Mouse (Mus musculus): Measurements from ENCODE around the gene Slc26a10.
"Not testable (repeated sequence)": the region's sequence is repeated elsewhere in the genome, so short reads cannot be mapped to it uniquely, and the experiment has no call there.

Slc26a10 gene

DNA sequence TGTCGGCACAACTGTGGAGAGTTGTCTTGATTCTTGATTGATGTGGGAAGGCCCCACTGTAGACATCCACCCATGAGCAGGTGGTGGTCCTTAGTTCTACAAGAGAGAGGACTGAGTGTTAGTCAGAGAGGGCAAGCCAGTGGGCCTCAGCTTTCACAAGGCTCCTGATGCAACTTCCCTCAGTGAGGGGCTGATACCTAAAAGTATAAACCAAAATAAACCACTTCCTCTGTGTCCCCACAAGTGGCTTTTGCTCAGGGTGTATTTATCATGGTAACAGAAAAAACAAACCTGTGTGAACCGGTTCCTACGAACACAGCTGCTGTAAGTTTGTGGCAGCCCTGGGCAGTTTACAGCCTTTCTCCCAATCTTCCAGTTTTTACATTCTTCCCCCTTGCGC, 43.9 kb downstream of the Slc26a10 start:
- Histone ChIP-seq H3K27me3 (ENCODE audit: insufficient read depth, low read length) (no peaks in the 10 kb centered on the region), H3K9me3 (ENCODE audit: low read length) (peaks cover 4% of the 10 kb centered on the region; the same call in 1 of the 2 replicates), H3K4me3 (replicated peaks; ENCODE audit: low read length) (no peak overlapping the region), H3K4me1 (replicated peaks; ENCODE audit: low read depth, low read length) (peaks cover 48% of the 10 kb centered on the region), H3K36me3 (ENCODE audit: insufficient read depth, low read length) (no peaks in the 10 kb centered on the region)
- no peak for TF ChIP-seq POU5F1 (IDR thresholded peaks at IDR 0.05; ENCODE audit: borderline replicate concordance, low read length)
- TF ChIP-seq CTCF (conservative IDR thresholded peaks at IDR 0.05; ENCODE audit: low read length): no peak
- no peak for TF ChIP-seq NANOG (IDR thresholded peaks at IDR 0.05; ENCODE audit: borderline replicate concordance, low read length)

- TF ChIP-seq CTCF (conservative IDR thresholded peaks at IDR 0.05; ENCODE audit: low read length) (no peak), NANOG (IDR thresholded peaks at IDR 0.05; ENCODE audit: borderline replicate concordance, low read length) (no peak), POU5F1 (IDR thresholded peaks at IDR 0.05; ENCODE audit: borderline replicate concordance, low read length) (no peak)
- H3K27me3 ChIP-seq (ENCODE audit: insufficient read depth, low read length): no peaks in the 10 kb centered on the region
- peaks cover 4% of the 10 kb centered on the region; the same call in 1 of the 2 replicates for H3K9me3 ChIP-seq (ENCODE audit: low read length)
- no peak overlapping the region for H3K4me3 ChIP-seq (replicated peaks; ENCODE audit: low read length)
- H3K4me1 ChIP-seq (replicated peaks; ENCODE audit: low read depth, low read length): peaks cover 48% of the 10 kb centered on the region
- no peaks in the 10 kb centered on the region for H3K36me3 ChIP-seq (ENCODE audit: insufficient read depth, low read length)
These were observed 45.2 kb downstream of the Slc26a10 start for GRCm38 (mm10) chr10:127135118-127135836.

- not testable (repeated sequence) for H3K9me3 ChIP-seq (ENCODE audit: low read length); H3K4me3 ChIP-seq (replicated peaks; ENCODE audit: low read length); H3K27me3 ChIP-seq (ENCODE audit: insufficient read depth, low read length); H3K36me3 ChIP-seq (ENCODE audit: insufficient read depth, low read length)
- peaks cover 49% of the 10 kb centered on the region for H3K4me1 ChIP-seq (replicated peaks; ENCODE audit: low read depth, low read length)
- 0 out of 2 replicates have a peak, but pooled peaks have one; percentile 10 for TF ChIP-seq CTCF (conservative IDR thresholded peaks at IDR 0.05; ENCODE audit: low read length)
These were observed 45.9 kb downstream of the Slc26a10 start for GRCm38 (mm10) chr10:127134394-127135035.

GRCm38 (mm10) chr10:127132469-127132868, 48.0 kb downstream of the Slc26a10 start:
- Histone ChIP-seq H3K4me3 (replicated peaks; ENCODE audit: low read length) (no peak overlapping the region), H3K27me3 (ENCODE audit: insufficient read depth, low read length) (no peaks in the 10 kb centered on the region), H3K36me3 (ENCODE audit: insufficient read depth, low read length) (no peaks in the 10 kb centered on the region), H3K4me1 (replicated peaks; ENCODE audit: low read depth, low read length) (peaks cover 63% of the 10 kb centered on the region), H3K9me3 (ENCODE audit: low read length) (no peaks in the 10 kb centered on the region)
- TF ChIP-seq CTCF (conservative IDR thresholded peaks at IDR 0.05; ENCODE audit: low read length): no peak
- no peak for TF ChIP-seq POU5F1 (IDR thresholded peaks at IDR 0.05; ENCODE audit: borderline replicate concordance, low read length)
- TF ChIP-seq NANOG (IDR thresholded peaks at IDR 0.05; ENCODE audit: borderline replicate concordance, low read length): no peak

- TF ChIP-seq POU5F1 (IDR thresholded peaks at IDR 0.05; ENCODE audit: borderline replicate concordance, low read length): no peak
- TF ChIP-seq CTCF (conservative IDR thresholded peaks at IDR 0.05; ENCODE audit: low read length): no peak
- no peak for TF ChIP-seq NANOG (IDR thresholded peaks at IDR 0.05; ENCODE audit: borderline replicate concordance, low read length)
These were observed 51.0 kb downstream of the Slc26a10 start for GRCm38 (mm10) chr10:127129431-127129830.

DNA sequence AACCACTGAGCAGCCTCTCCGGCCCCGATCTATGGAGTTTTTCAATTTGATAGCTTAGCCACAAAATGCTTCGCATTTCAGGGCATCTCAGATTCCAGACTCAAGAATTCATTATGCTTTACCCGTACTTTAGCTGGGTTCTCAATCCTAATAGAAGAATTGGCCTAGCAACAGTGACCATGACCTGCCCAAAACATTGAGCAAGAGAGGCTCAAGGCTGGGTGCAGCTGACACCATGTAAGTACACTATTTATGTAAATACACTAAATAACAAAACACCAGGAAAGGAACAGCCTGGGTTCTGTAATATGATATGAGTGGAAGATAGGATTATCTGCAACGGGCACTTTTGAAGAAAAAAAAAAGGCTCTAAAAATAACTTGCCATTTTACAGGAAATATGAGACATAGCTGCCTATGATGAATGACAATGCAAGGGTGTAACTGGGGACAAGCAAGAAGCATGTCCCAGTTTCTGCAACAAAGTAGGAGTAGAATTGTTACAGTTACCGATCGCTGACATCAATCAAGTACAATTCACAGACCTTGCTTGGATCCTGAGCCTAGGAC, 52.6 kb downstream of the Slc26a10 start:
- Histone ChIP-seq H3K27me3 (ENCODE audit: insufficient read depth, low read length) (no peaks in the 10 kb centered on the region), H3K9me3 (ENCODE audit: low read length) (no peaks in the 10 kb centered on the region), H3K36me3 (ENCODE audit: insufficient read depth, low read length) (no peaks in the 10 kb centered on the region), H3K4me3 (replicated peaks; ENCODE audit: low read length) (no peak overlapping the region), H3K4me1 (replicated peaks; ENCODE audit: low read depth, low read length) (peaks cover 64% of the 10 kb centered on the region)
- TF ChIP-seq NANOG (IDR thresholded peaks at IDR 0.05; ENCODE audit: borderline replicate concordance, low read length): no peak
- TF ChIP-seq POU5F1 (IDR thresholded peaks at IDR 0.05; ENCODE audit: borderline replicate concordance, low read length): no peak
- TF ChIP-seq CTCF (conservative IDR thresholded peaks at IDR 0.05; ENCODE audit: low read length): no peak

More at GRCm38 (mm10) chr10:127129431-127129830, 51.0 kb downstream of the Slc26a10 start:
- Histone ChIP-seq H3K27me3 (ENCODE audit: insufficient read depth, low read length) (no peaks in the 10 kb centered on the region), H3K36me3 (ENCODE audit: insufficient read depth, low read length) (no peaks in the 10 kb centered on the region), H3K4me1 (replicated peaks; ENCODE audit: low read depth, low read length) (peaks cover 61% of the 10 kb centered on the region), H3K4me3 (replicated peaks; ENCODE audit: low read length) (no peak overlapping the region), H3K9me3 (ENCODE audit: low read length) (no peaks in the 10 kb centered on the region)

DNA sequence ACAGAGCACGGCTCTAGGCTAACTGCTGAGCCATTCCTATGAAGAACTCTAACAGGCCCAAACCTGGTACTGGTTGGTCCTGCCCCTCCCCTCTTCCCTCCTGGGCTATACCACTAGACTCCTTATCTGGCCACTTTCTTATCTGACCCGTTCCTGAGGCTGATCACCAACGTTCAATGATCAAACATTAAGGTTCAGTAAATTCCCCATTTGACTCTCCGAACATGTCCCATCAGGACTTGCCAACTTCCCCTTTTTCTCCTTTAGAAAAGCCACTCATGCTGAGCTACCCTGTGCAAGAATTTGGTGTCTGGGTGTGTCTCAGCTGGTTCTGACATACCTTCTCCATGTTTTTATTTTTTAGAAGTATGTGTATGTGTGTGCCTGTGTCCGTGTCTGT, 53.9 kb downstream of the Slc26a10 start:
- TF ChIP-seq NANOG (IDR thresholded peaks at IDR 0.05; ENCODE audit: borderline replicate concordance, low read length): no peak
- TF ChIP-seq CTCF (conservative IDR thresholded peaks at IDR 0.05; ENCODE audit: low read length): no peak
- no peak for TF ChIP-seq POU5F1 (IDR thresholded peaks at IDR 0.05; ENCODE audit: borderline replicate concordance, low read length)
- no peaks in the 10 kb centered on the region for H3K9me3 ChIP-seq (ENCODE audit: low read length)
- peaks cover 56% of the 10 kb centered on the region for H3K4me1 ChIP-seq (replicated peaks; ENCODE audit: low read depth, low read length)
- H3K4me3 ChIP-seq (replicated peaks; ENCODE audit: low read length): no peak overlapping the region
- no peaks in the 10 kb centered on the region for H3K27me3 ChIP-seq (ENCODE audit: insufficient read depth, low read length)
- H3K36me3 ChIP-seq (ENCODE audit: insufficient read depth, low read length): no peaks in the 10 kb centered on the region

- no peaks in the 10 kb centered on the region for H3K36me3 ChIP-seq (ENCODE audit: insufficient read depth, low read length)
- no peak overlapping the region for H3K4me3 ChIP-seq (replicated peaks; ENCODE audit: low read length)
- TF ChIP-seq CTCF (conservative IDR thresholded peaks at IDR 0.05; ENCODE audit: low read length) (peak; percentile 55), POU5F1 (IDR thresholded peaks at IDR 0.05; ENCODE audit: borderline replicate concordance, low read length) (no peak), NANOG (IDR thresholded peaks at IDR 0.05; ENCODE audit: borderline replicate concordance, low read length) (no peak)
- peaks cover 48% of the 10 kb centered on the region for H3K4me1 ChIP-seq (replicated peaks; ENCODE audit: low read depth, low read length)
- H3K9me3 ChIP-seq (ENCODE audit: low read length): no peaks in the 10 kb centered on the region
- no peaks in the 10 kb centered on the region for H3K27me3 ChIP-seq (ENCODE audit: insufficient read depth, low read length)
These were observed 55.0 kb downstream of the Slc26a10 start for GRCm38 (mm10) chr10:127125210-127126001.
